ENCODE assay signal across 18 mouse cellular contexts in genomic region chr5:130673092-130673491, GRCm38 (mm10).
DNase-seq lines count a peak whose midpoint lies in the region; ATAC-seq and TF ChIP-seq lines count a peak whose summit lies in the region.
"Had no signal": no experiment of that assay in that cellular context is flagged by ENCODE, and none has a peak within 500 bp of the region (broad histone marks: within the 10 kb centered on the region; RNA-seq: fewer than 3 reads in every experiment).

No protein-coding gene starts in this region.

- H3K4me3 ChIP-seq in layer of hippocampus, adult 2 months, result no peak overlapping the region
- H3K4me3 ChIP-seq: embryonic facial prominence, embryonic 12.5 days; forebrain, embryonic 15.5 days; heart, adult 2 months; heart, embryonic 12.5 days; hindbrain, embryonic 10.5 days had no signal

- no peak for DNase-seq in layer of hippocampus, adult 2 months (ENCODE audit: low spot score in 2 of 2)
- no peak for DNase-seq in layer of hippocampus, adult 11-12 months (ENCODE audit: low spot score)
- DNase-seq in cerebellum, adult 11 months, result peak; percentile 33
- DNase-seq in cerebellum, adult 8-10 months, result peak; percentile 48
- peak; percentile 63 for DNase-seq in cerebellum, postnatal 25 days
- DNase-seq in heart, adult 9 months (ENCODE audit: low spot score in 2 of 2), result no peak
- no peak for DNase-seq in spleen, adult 18-20 months
- DNase-seq: adrenal gland, postnatal 10 days; gastrocnemius, postnatal 14 days; heart, adult 2 months; kidney, adult 2 months had no signal

- H3K27ac ChIP-seq in layer of hippocampus, adult 2 months, result peak overlapping the region; percentile 46; the same call in 1 of the 2 replicates
- H3K27ac ChIP-seq: embryonic facial prominence, embryonic 12.5 days; forebrain, embryonic 15.5 days; heart, adult 2 months; hindbrain, embryonic 10.5 days; hindbrain, embryonic 14.5 days had no signal

- no peak for ATAC-seq in activated CD4-positive, CD25-positive, alpha-beta regulatory T cell, adult 4 months
- ATAC-seq: forebrain, embryonic 15.5 days; intestine, embryonic 16.5 days had no signal

- TF ChIP-seq CTCF in layer of hippocampus, adult 2 months (conservative IDR thresholded peaks at IDR 0.05), result no peak

Comparison
In these comparisons a context has a peak if more than half of its experiments do, and no peak if none do; other contexts are left out.
1. DNase-seq: peak in cerebellum, adult 11 months (single experiment), cerebellum, adult 8-10 months (single experiment) and cerebellum, postnatal 25 days (2 of 2); none in layer of hippocampus, adult 2 months (0 of 2), layer of hippocampus, adult 11-12 months (single experiment), heart, adult 9 months (0 of 2) and spleen, adult 18-20 months (0 of 2).